Mouse (Mus musculus) adrenal gland, adult 2 months (tissue): Measurements from ENCODE around the gene Smok3a. TPM values are rescaled to one million over a fixed set of nuclear protein-coding genes. Genes with fewer than 3 reads are reported as not detected.

ENCODE experiments used
- polyA plus RNA-seq: library from polyadenylated mRNA; depleted of rRNA; stranded (reverse); fragments of >200 nt; gene quantifications from 2 replicates; pipeline ENCODE4 v1.2.3, GENCODE M21; 2012; rRNA removed
- total RNA-seq, 2 experiments: library from RNA; stranded (reverse); gene quantifications; 2 replicates each; pipeline ENCODE4 v1.2.3; 2021

Gene Smok3a
- total and polyA plus RNA-seq, 3 experiments: not detected

Other genes with a start within 250 kb of the Smok3a start
- 10 to 100 TPM; 16.1 to 40.1 TPM for gene Ppp1r35, start 242.4 kb upstream of the Smok3a start, total RNA-seq
- gene Ppp1r35, start 242.4 kb upstream of the Smok3a start, polyA plus RNA-seq: 61.5 and 83.6 TPM in 2 replicates
- gene Mepce, start 233.6 kb upstream of the Smok3a start, total RNA-seq: 10 to 100 TPM; 43.9 to 46.4 TPM
- gene Mepce, start 233.6 kb upstream of the Smok3a start, polyA plus RNA-seq: 29.9 and 35.4 TPM in 2 replicates
- gene Zcwpw1, start 233.5 kb upstream of the Smok3a start, total RNA-seq: 1 to 10 TPM; 2.0 to 2.2 TPM
- gene Zcwpw1, start 233.5 kb upstream of the Smok3a start, polyA plus RNA-seq: 0.38 and 0.56 TPM in 2 replicates
- 1 to 10 TPM; 1.8 to 4.7 TPM for gene Pilra, start 185.0 kb upstream of the Smok3a start, total RNA-seq
- 2.0 and 2.5 TPM in 2 replicates for gene Pilra, start 185.0 kb upstream of the Smok3a start, polyA plus RNA-seq
- 1 to 10 TPM; 1.5 TPM for gene Pilrb1, start 163.2 kb upstream of the Smok3a start, total RNA-seq
- gene Pilrb1, start 163.2 kb upstream of the Smok3a start, polyA plus RNA-seq: 0.69 and 1.3 TPM in 2 replicates
- 1 to 10 TPM in 1 of 2 experiments, under 1 TPM in 1; 0.81 to 1.8 TPM for gene Pilrb2, start 149.4 kb upstream of the Smok3a start, total RNA-seq
- gene Pilrb2, start 149.4 kb upstream of the Smok3a start, polyA plus RNA-seq: 1.1 and 3.8 TPM in 2 replicates
- under 1 TPM in 1 of 2 experiments, not detected in 1; 0.58 TPM for gene Cyp3a13, start 99.6 kb upstream of the Smok3a start, total RNA-seq
- gene Cyp3a13, start 99.6 kb upstream of the Smok3a start, polyA plus RNA-seq: not detected in 2 replicates
- gene Gjc3, start 58.2 kb upstream of the Smok3a start, total RNA-seq: under 1 TPM; 0.06 to 0.38 TPM
- gene Gjc3, start 58.2 kb upstream of the Smok3a start, polyA plus RNA-seq: 0.03 and 0.19 TPM in 2 replicates
- gene Azgp1, start 39.7 kb upstream of the Smok3a start, total RNA-seq: 1 to 10 TPM in 1 of 2 experiments, under 1 TPM in 1; 0.83 to 4.2 TPM
- 0.18 and 0.72 TPM in 2 replicates for gene Azgp1, start 39.7 kb upstream of the Smok3a start, polyA plus RNA-seq
- not detected for gene Smok3b, start 168 bp downstream of the Smok3a start, total RNA-seq
- gene Smok3b, start 168 bp downstream of the Smok3a start, polyA plus RNA-seq: not detected in 2 replicates
- not detected for gene Smok3c, start 31.9 kb downstream of the Smok3a start, total RNA-seq
- gene Smok3c, start 31.9 kb downstream of the Smok3a start, polyA plus RNA-seq: not detected in 2 replicates
- gene Zkscan1, start 63.8 kb downstream of the Smok3a start, total RNA-seq: 10 to 100 TPM; 33.9 to 40.2 TPM
- gene Zkscan1, start 63.8 kb downstream of the Smok3a start, polyA plus RNA-seq: 2.7 and 3.4 TPM in 2 replicates
- gene Zscan21, start 95.6 kb downstream of the Smok3a start, total RNA-seq: 10 to 100 TPM; 14.8 to 16.7 TPM
- gene Zscan21, start 95.6 kb downstream of the Smok3a start, polyA plus RNA-seq: 4.0 and 5.3 TPM in 2 replicates
- 10 to 100 TPM; 11.0 to 11.5 TPM for gene Zfp113, start 134.5 kb downstream of the Smok3a start, total RNA-seq
- gene Zfp113, start 134.5 kb downstream of the Smok3a start, polyA plus RNA-seq: 6.2 and 10.5 TPM in 2 replicates
- 100 to 1,000 TPM; 132 to 160 TPM for gene Cops6, start 139.8 kb downstream of the Smok3a start, total RNA-seq
- 44.6 and 49.2 TPM in 2 replicates for gene Cops6, start 139.8 kb downstream of the Smok3a start, polyA plus RNA-seq
- gene Ap4m1, start 150.7 kb downstream of the Smok3a start, total RNA-seq: 10 to 100 TPM; 19.4 to 20.1 TPM
- 24.9 and 27.7 TPM in 2 replicates for gene Ap4m1, start 150.7 kb downstream of the Smok3a start, polyA plus RNA-seq
- gene Mcm7, start 151.2 kb downstream of the Smok3a start, total RNA-seq: 10 to 100 TPM; 22.8 to 23.1 TPM
- gene Mcm7, start 151.2 kb downstream of the Smok3a start, polyA plus RNA-seq: 17.9 and 21.6 TPM in 2 replicates
- 10 to 100 TPM; 41.7 to 44.7 TPM for gene Taf6, start 166.2 kb downstream of the Smok3a start, total RNA-seq
- gene Taf6, start 166.2 kb downstream of the Smok3a start, polyA plus RNA-seq: 63.3 and 72.2 TPM in 2 replicates
- gene Cnpy4, start 166.2 kb downstream of the Smok3a start, total RNA-seq: 10 to 100 TPM; 18.1 to 28.7 TPM
- 0.68 and 1.1 TPM in 2 replicates for gene Cnpy4, start 166.2 kb downstream of the Smok3a start, polyA plus RNA-seq
- gene Mblac1, start 173.1 kb downstream of the Smok3a start, total RNA-seq: 10 to 100 TPM in 1 of 2 experiments, 1 to 10 TPM in 1; 5.0 to 11.9 TPM
- gene Mblac1, start 173.1 kb downstream of the Smok3a start, polyA plus RNA-seq: 9.6 and 11.1 TPM in 2 replicates
- gene Nxpe5, start 204.6 kb downstream of the Smok3a start, total RNA-seq: under 1 TPM; 0.29 to 0.66 TPM
- 0.17 and 0.20 TPM in 2 replicates for gene Nxpe5, start 204.6 kb downstream of the Smok3a start, polyA plus RNA-seq
- 10 to 100 TPM; 72.3 to 99.9 TPM for gene Lamtor4, start 234.2 kb downstream of the Smok3a start, total RNA-seq
- gene Lamtor4, start 234.2 kb downstream of the Smok3a start, polyA plus RNA-seq: 184 and 189 TPM in 2 replicates
- 10 to 100 TPM; 24.3 to 28.4 TPM for gene BC037034, start 242.8 kb downstream of the Smok3a start, total RNA-seq
- 93.4 and 115 TPM in 2 replicates for gene BC037034, start 242.8 kb downstream of the Smok3a start, polyA plus RNA-seq